Mouse (Mus musculus) megakaryocyte, embryonic 14.5 days (primary cell): ENCODE measurements around the gene Lyrm7.

Experiments used
- FLI1 ChIP-seq: IDR thresholded peaks from 2 replicates; pipeline ENCODE4 v1.6.1; 2012; ENCODE audit warnings: low read length, inconsistent platforms, mixed read lengths
- GATA1 ChIP-seq: IDR thresholded peaks from 3 replicates; pipeline ENCODE4 v1.6.1; 2012; ENCODE audit warnings: mixed read lengths, low read length, inconsistent platforms, borderline replicate concordance

DNA sequence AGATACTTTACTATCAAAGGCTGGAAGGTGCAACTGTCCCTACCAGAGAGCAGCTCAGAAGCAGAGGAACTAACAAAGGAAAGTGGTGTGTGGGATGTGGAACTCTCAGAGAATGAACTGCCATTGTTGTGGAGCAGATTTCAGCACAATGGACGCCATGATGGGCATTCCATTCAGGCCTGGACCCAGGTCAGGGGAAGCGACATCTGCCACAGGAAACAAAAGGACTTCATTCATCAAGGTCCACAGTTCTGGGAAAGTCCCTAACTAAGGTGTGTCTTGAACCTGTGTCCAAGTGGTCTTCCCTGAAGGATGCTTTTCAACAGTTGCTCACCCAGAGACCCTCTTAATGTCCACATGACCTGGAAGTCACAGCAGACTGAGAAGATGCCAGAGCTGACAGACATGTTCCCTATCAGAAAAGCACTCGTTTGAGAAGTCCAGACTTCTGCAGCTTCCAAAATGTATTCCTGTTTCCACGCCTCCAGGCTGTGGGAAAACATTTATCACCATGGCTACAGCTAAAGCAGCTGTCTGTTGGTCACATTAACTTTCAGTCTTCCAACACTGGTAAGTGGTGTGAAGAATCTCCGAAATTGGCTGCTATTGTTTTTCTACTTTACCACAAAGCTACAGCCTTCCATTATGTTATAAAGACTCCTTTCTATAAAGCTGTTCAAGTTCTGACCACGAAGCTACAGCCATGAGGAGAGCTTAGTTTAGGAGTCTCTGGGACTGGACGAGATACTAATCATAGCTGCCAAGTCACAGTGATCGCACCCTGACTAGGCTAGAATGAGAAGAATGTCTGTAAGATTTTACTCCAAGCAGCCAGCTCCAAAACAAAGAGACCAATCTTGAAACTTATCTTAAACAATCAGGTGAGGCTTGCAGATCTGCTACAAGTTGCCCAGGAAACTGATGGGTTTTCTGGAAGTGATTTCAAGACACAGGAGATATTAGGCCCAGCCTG, 15.0 kb downstream of the Lyrm7 start:
- no peak for TF ChIP-seq GATA1
- TF ChIP-seq FLI1, result no peak
